In genomic region chr15:81359421-81359820, GRCm38 (mm10) we compare ENCODE assay signal across 10 mouse cellular contexts. TPM values are rescaled to one million over a fixed set of nuclear protein-coding genes. Genes with fewer than 3 reads are reported as not detected.
DNase-seq lines count a peak whose midpoint lies in the region; ATAC-seq and TF ChIP-seq lines count a peak whose summit lies in the region.
"Had no signal": no experiment of that assay in that cellular context is flagged by ENCODE, and none has a peak within 500 bp of the region (broad histone marks: within the 10 kb centered on the region; RNA-seq: fewer than 3 reads in every experiment).

No protein-coding gene starts in this region.

- H3K4me2 ChIP-seq in forebrain, embryonic 13.5 days = peak overlapping the region; percentile 84
- no peak overlapping the region for H3K4me2 ChIP-seq in forebrain, embryonic 11.5 days (ENCODE audit: low read depth, low read length, severe bottlenecking)
- H3K4me2 ChIP-seq in kidney, postnatal 0 days (ENCODE audit: low read length) = peak overlapping the region; percentile 77
- H3K4me2 ChIP-seq in forebrain, embryonic 15.5 days (replicated peaks) = 0 out of 2 replicates have a peak overlapping the region, but pooled peaks have one; percentile 84

- no peaks in the 10 kb centered on the region for H3K27me3 ChIP-seq in forebrain, embryonic 13.5 days
- no peaks in the 10 kb centered on the region for H3K27me3 ChIP-seq in forebrain, embryonic 11.5 days (ENCODE audit: control insufficient read depth, insufficient read depth, low read length)
- no peaks in the 10 kb centered on the region for H3K27me3 ChIP-seq in kidney, postnatal 0 days (ENCODE audit: insufficient read depth, low read length)
- no peaks in the 10 kb centered on the region for H3K27me3 ChIP-seq in forebrain, embryonic 15.5 days

- 82% methylated on average over 5 of the region's 5 CpGs for WGBS in forebrain, embryonic 13.5 days
- WGBS in forebrain, embryonic 11.5 days = 88% methylated on average over 5 of the region's 5 CpGs
- 68% methylated on average over 5 of the region's 5 CpGs for WGBS in kidney, postnatal 0 days
- WGBS in forebrain, embryonic 15.5 days = 89% methylated on average over 5 of the region's 5 CpGs
- 61% methylated on average over 5 of the region's 5 CpGs for WGBS in macrophage (ENCODE audit: missing documents)

- H3K27ac ChIP-seq in forebrain, embryonic 13.5 days = no peak overlapping the region
- no peak overlapping the region for H3K27ac ChIP-seq in forebrain, embryonic 11.5 days (ENCODE audit: low read depth, low read length)
- peak overlapping the region; percentile 90 for H3K27ac ChIP-seq in kidney, postnatal 0 days
- no peak overlapping the region for H3K27ac ChIP-seq in forebrain, embryonic 15.5 days (replicated peaks)
- H3K27ac ChIP-seq in macrophage = no peak overlapping the region

- TF ChIP-seq CTCF in kidney, postnatal 0 days (IDR thresholded peaks at IDR 0.05; ENCODE audit: low read depth) = no peak

- DNase-seq in forebrain, embryonic 11.5 days (ENCODE audit: low spot score) = no peak
- no peak for DNase-seq in kidney, postnatal 0 days (ENCODE audit: low spot score)
- DNase-seq in kidney, adult 11 months = no peak
- DNase-seq in cerebellum, adult 11 months = no peak
- no peak for DNase-seq in thymus, postnatal 25 days
- DNase-seq: B cell, adult 2 months had no signal

- H3K4me3 ChIP-seq in forebrain, embryonic 13.5 days = peak overlapping the region; percentile 71; the same call in 1 of the 2 replicates
- no peak overlapping the region for H3K4me3 ChIP-seq in forebrain, embryonic 11.5 days (ENCODE audit: low read depth, low read length)
- H3K4me3 ChIP-seq in kidney, postnatal 0 days (replicated peaks; ENCODE audit: low read depth, low read length) = peak overlapping the region; percentile 70; the same call in 1 of the 2 replicates
- H3K4me3 ChIP-seq in forebrain, embryonic 15.5 days = no peak overlapping the region
- peak overlapping the region; percentile 90; the same call in 1 of the 2 replicates for H3K4me3 ChIP-seq in macrophage (ENCODE audit: inconsistent target)

- ATAC-seq in forebrain, embryonic 13.5 days = no peak
- no peak for ATAC-seq in forebrain, embryonic 11.5 days (replicated peaks; ENCODE audit: low FRiP score)
- ATAC-seq in kidney, postnatal 0 days (replicated peaks; ENCODE audit: low FRiP score, low read depth) = no peak
- no peak for ATAC-seq in forebrain, embryonic 15.5 days (replicated peaks)

- H3K9me3 ChIP-seq in forebrain, embryonic 13.5 days (replicated peaks) = no peaks in the 10 kb centered on the region
- no peaks in the 10 kb centered on the region for H3K9me3 ChIP-seq in forebrain, embryonic 11.5 days (ENCODE audit: control insufficient read depth, low read length)
- H3K9me3 ChIP-seq in kidney, postnatal 0 days (replicated peaks; ENCODE audit: low read length) = no peaks in the 10 kb centered on the region
- no peaks in the 10 kb centered on the region for H3K9me3 ChIP-seq in forebrain, embryonic 15.5 days

- no peak overlapping the region for H3K9ac ChIP-seq in forebrain, embryonic 13.5 days
- no peak overlapping the region for H3K9ac ChIP-seq in forebrain, embryonic 11.5 days (ENCODE audit: low read length)
- H3K9ac ChIP-seq in kidney, postnatal 0 days (ENCODE audit: low read depth, low read length) = no peak overlapping the region
- no peak overlapping the region for H3K9ac ChIP-seq in forebrain, embryonic 15.5 days (replicated peaks)

- peaks cover 37% of the 10 kb centered on the region for H3K79me2 ChIP-seq in macrophage (ENCODE audit: inconsistent target)

- peaks cover 37% of the 10 kb centered on the region for H3K4me1 ChIP-seq in forebrain, embryonic 13.5 days
- peaks cover 3% of the 10 kb centered on the region; the same call in 1 of the 2 replicates for H3K4me1 ChIP-seq in forebrain, embryonic 11.5 days (replicated peaks; ENCODE audit: control insufficient read depth, insufficient read depth, low read length)
- peaks cover 13% of the 10 kb centered on the region; the same call in 1 of the 2 replicates for H3K4me1 ChIP-seq in kidney, postnatal 0 days (replicated peaks; ENCODE audit: insufficient read depth, low read length)
- H3K4me1 ChIP-seq in forebrain, embryonic 15.5 days = peaks cover 29% of the 10 kb centered on the region

- H3K36me3 ChIP-seq in forebrain, embryonic 13.5 days (ENCODE audit: poor library complexity, severe bottlenecking) = peaks cover 16% of the 10 kb centered on the region
- no peaks in the 10 kb centered on the region for H3K36me3 ChIP-seq in forebrain, embryonic 11.5 days (ENCODE audit: control insufficient read depth, insufficient read depth, low read length)
- H3K36me3 ChIP-seq in kidney, postnatal 0 days (ENCODE audit: insufficient read depth, low read length) = no peaks in the 10 kb centered on the region
- peaks cover 14% of the 10 kb centered on the region for H3K36me3 ChIP-seq in forebrain, embryonic 15.5 days
- H3K36me3 ChIP-seq in macrophage (ENCODE audit: inconsistent target) = no peaks in the 10 kb centered on the region; the same call in 1 of the 2 replicates

RNA-seq across cellular contexts. Expression of gene Slc25a17, which starts 1.2 kb away (rescaled TPM):
- polyA plus RNA-seq in forebrain, embryonic 13.5 days (2015; fragmentation: Nextera tagmentation; extraction: Ambion mirVana) = 129 and 130 TPM in 2 replicates
- polyA plus RNA-seq in forebrain, embryonic 11.5 days (2014; fragmentation: Nextera tagmentation; extraction: Ambion mirVana) = 105 TPM in 2 replicates
- polyA plus RNA-seq in kidney, postnatal 0 days (2015; fragmentation: Nextera tagmentation; extraction: Ambion mirVana) = 153 and 157 TPM in 2 replicates
- 133 and 139 TPM in 2 replicates for polyA plus RNA-seq in forebrain, embryonic 15.5 days (2015; fragmentation: Nextera tagmentation; extraction: Ambion mirVana)
- 10 to 100 TPM; 25.1 to 96.0 (median 46.9) TPM for total RNA-seq in macrophage (2018; cell fraction: chromatin; rRNA removed)
- total RNA-seq in macrophage (2018; cell fraction: cytosol; rRNA removed) = 10 to 100 TPM; 22.8 to 37.0 (median 27.3) TPM
- total RNA-seq in macrophage (2018; cell fraction: nucleus; rRNA removed) = 10 to 100 TPM; 25.8 to 71.8 (median 36.2) TPM
- polyA plus RNA-seq in macrophage (2018) = 21.0 to 35.4 TPM (median 34.3 TPM) in 3 replicates

RNA-seq across cellular contexts. Expression of gene St13, which starts 40.5 kb away (rescaled TPM):
- 199 and 201 TPM in 2 replicates for polyA plus RNA-seq in forebrain, embryonic 13.5 days (2015; fragmentation: Nextera tagmentation; extraction: Ambion mirVana)
- polyA plus RNA-seq in forebrain, embryonic 11.5 days (2014; fragmentation: Nextera tagmentation; extraction: Ambion mirVana) = 193 and 194 TPM in 2 replicates
- 173 and 186 TPM in 2 replicates for polyA plus RNA-seq in kidney, postnatal 0 days (2015; fragmentation: Nextera tagmentation; extraction: Ambion mirVana)
- 203 and 207 TPM in 2 replicates for polyA plus RNA-seq in forebrain, embryonic 15.5 days (2015; fragmentation: Nextera tagmentation; extraction: Ambion mirVana)
- total RNA-seq in macrophage (2018; cell fraction: chromatin; rRNA removed) = 100 to 1,000 TPM in 6 of 26 experiments, 10 to 100 TPM in 20; 42.7 to 120 (median 74.7) TPM
- total RNA-seq in macrophage (2018; cell fraction: cytosol; rRNA removed) = 100 to 1,000 TPM; 111 to 236 (median 140) TPM
- total RNA-seq in macrophage (2018; cell fraction: nucleus; rRNA removed) = 10 to 100 TPM; 44.6 to 90.6 (median 65.4) TPM
- 126 to 604 TPM (median 153 TPM) in 3 replicates for polyA plus RNA-seq in macrophage (2018)

RNA-seq across cellular contexts. Expression of gene Xpnpep3, which starts 40.5 kb away (rescaled TPM):
- 8.4 and 9.5 TPM in 2 replicates for polyA plus RNA-seq in forebrain, embryonic 13.5 days (2015; fragmentation: Nextera tagmentation; extraction: Ambion mirVana)
- 10.2 and 10.3 TPM in 2 replicates for polyA plus RNA-seq in forebrain, embryonic 11.5 days (2014; fragmentation: Nextera tagmentation; extraction: Ambion mirVana)
- 8.3 and 8.7 TPM in 2 replicates for polyA plus RNA-seq in kidney, postnatal 0 days (2015; fragmentation: Nextera tagmentation; extraction: Ambion mirVana)
- polyA plus RNA-seq in forebrain, embryonic 15.5 days (2015; fragmentation: Nextera tagmentation; extraction: Ambion mirVana) = 8.6 and 10.1 TPM in 2 replicates
- 10 to 100 TPM in 25 of 26 experiments, 1 to 10 TPM in 1; 9.5 to 38.9 (median 25.7) TPM for total RNA-seq in macrophage (2018; cell fraction: chromatin; rRNA removed)
- total RNA-seq in macrophage (2018; cell fraction: cytosol; rRNA removed) = 1 to 10 TPM; 3.5 to 8.6 (median 6.5) TPM
- total RNA-seq in macrophage (2018; cell fraction: nucleus; rRNA removed) = 10 to 100 TPM in 18 of 26 experiments, 1 to 10 TPM in 8; 4.8 to 29.1 (median 15.9) TPM
- 5.2 to 7.3 TPM (median 5.7 TPM) in 3 replicates for polyA plus RNA-seq in macrophage (2018)

RNA-seq across cellular contexts. Expression of gene Dnajb7, which starts 48.7 kb away (rescaled TPM):
- 2.0 and 2.2 TPM in 2 replicates for polyA plus RNA-seq in forebrain, embryonic 13.5 days (2015; fragmentation: Nextera tagmentation; extraction: Ambion mirVana)
- 1.5 and 3.4 TPM in 2 replicates for polyA plus RNA-seq in forebrain, embryonic 11.5 days (2014; fragmentation: Nextera tagmentation; extraction: Ambion mirVana)
- polyA plus RNA-seq in kidney, postnatal 0 days (2015; fragmentation: Nextera tagmentation; extraction: Ambion mirVana) = 0.61 and 0.62 TPM in 2 replicates
- 1.5 and 1.7 TPM in 2 replicates for polyA plus RNA-seq in forebrain, embryonic 15.5 days (2015; fragmentation: Nextera tagmentation; extraction: Ambion mirVana)
- total RNA-seq in macrophage (2018; cell fraction: chromatin; rRNA removed) = 1 to 10 TPM in 17 of 26 experiments, under 1 TPM in 1, not detected in 8; 0.74 to 3.6 (median 1.8) TPM
- under 1 TPM in 4 of 26 experiments, not detected in 22; 0.11 to 0.21 (median 0.19) TPM for total RNA-seq in macrophage (2018; cell fraction: cytosol; rRNA removed)
- total RNA-seq in macrophage (2018; cell fraction: nucleus; rRNA removed) = 1 to 10 TPM in 6 of 26 experiments, under 1 TPM in 7, not detected in 13; 0.42 to 2.1 (median 0.97) TPM
- 0.19 to 0.20 TPM in 2 of 3 replicates, not detected in the other for polyA plus RNA-seq in macrophage (2018)
- polyA plus RNA-seq: small intestine, adult 2 months had no signal

Comparison
In these comparisons a context has a peak if more than half of its experiments do, and no peak if none do; other contexts are left out.
1. H3K4me3 ChIP-seq: peak in forebrain, embryonic 13.5 days (single experiment), kidney, postnatal 0 days (single experiment) and macrophage (single experiment); none in forebrain, embryonic 11.5 days (single experiment) and forebrain, embryonic 15.5 days (single experiment).